Mouse (Mus musculus) hindbrain, postnatal 0 days (tissue): ENCODE measurements around the gene Gm49321. TPM values are rescaled to one million over a fixed set of nuclear protein-coding genes. Genes with fewer than 3 reads are reported as not detected.

Experiments
- ATAC-seq: fragments of 200-750 bp; cut with Nextera tagmentation; 2 replicates; pipeline ENCODE4 v1.8.0; 2017; ENCODE audit warnings: mild to moderate bottlenecking, moderate TSS enrichment, moderate library complexity
- DNase-seq: peaks from one replicate; pipeline ENCODE4 v3.0.0-alpha.2; 2015; ENCODE audit warnings: low spot score
- H3K27ac ChIP-seq: fragments of 300-500 bp; sonication (generic); 2 replicates; pipeline ENCODE4 v1.5.1; 2014; ENCODE audit warnings: mild to moderate bottlenecking
- H3K27me3 ChIP-seq: fragments of 300-500 bp; sonication (generic); 2 replicates; pipeline ENCODE4 v1.6.1; 2014; ENCODE audit warnings: low read length, mixed read lengths; ENCODE audit not compliant: insufficient read depth
- H3K36me3 ChIP-seq: fragments of 300-500 bp; sonication (generic); 2 replicates; pipeline ENCODE4 v1.6.1; 2014; ENCODE audit warnings: low read length, mixed read lengths; ENCODE audit not compliant: insufficient read depth
- H3K4me1 ChIP-seq: fragments of 300-500 bp; sonication (generic); 2 replicates; pipeline ENCODE4 v1.6.1; 2014; ENCODE audit warnings: antibody characterized with exemption, low read length, mixed read lengths; ENCODE audit not compliant: insufficient read depth
- H3K4me2 ChIP-seq: fragments of 300-500 bp; sonication (generic); 2 replicates; pipeline ENCODE4 v1.6.1; 2014; ENCODE audit warnings: low read depth, mild to moderate bottlenecking, low read length, moderate library complexity, mixed read lengths
- H3K4me3 ChIP-seq: fragments of 300-500 bp; sonication (generic); 2 replicates; pipeline ENCODE4 v1.5.1; 2014; ENCODE audit warnings: low read length
- H3K9ac ChIP-seq: fragments of 300-500 bp; sonication (generic); replicated peaks from 2 replicates; pipeline ENCODE4 v1.6.1; 2014; ENCODE audit warnings: mild to moderate bottlenecking, low read length, moderate library complexity, mixed read lengths
- H3K9me3 ChIP-seq: fragments of 300-500 bp; sonication (generic); 2 replicates; pipeline ENCODE4 v1.6.1; 2016; ENCODE audit warnings: low read length, mixed read lengths
- CTCF ChIP-seq: IDR thresholded peaks from 2 replicates; pipeline ENCODE4 v1.5.1; 2016; ENCODE audit warnings: antibody characterized with exemption, control low read depth, low read depth
- WGBS: fragments of 180-500 bp; shearing (Covaris S2); extraction: QIAGEN DNeasy Blood & Tissue Kit; methylation state at CpG from one replicate; pipeline ENCODE4 v1.1.7; 2014; 5-methylcytosine and 5-hydroxymethylcytosine counted together
- polyA plus RNA-seq: library from polyadenylated mRNA; unstranded; fragments of >200 nt; fragmentation: Nextera tagmentation; extraction: Ambion mirVana; gene quantifications from 2 replicates; pipeline ENCODE4 v1.2.1, GENCODE M21; 2015
- total RNA-seq: library from RNA; depleted of rRNA; stranded (reverse); fragments of >200 nt; gene quantifications from 2 replicates; pipeline ENCODE4 v1.2.3, GENCODE M21; 2014; rRNA removed

Gene Gm49321
- total RNA-seq, result not detected in 2 replicates
- polyA plus RNA-seq, result 12.8 and 14.8 TPM in 2 replicates

- no peak within 1 kb of the TSS for H3K9ac ChIP-seq
- ATAC-seq (no peak), DNase-seq (no peak)
- H3K4me2 ChIP-seq, result no peak within 1 kb of the TSS
- no peak within 1 kb of the TSS for H3K4me3 ChIP-seq
- no peak for TF ChIP-seq CTCF
- no peak within 1 kb of the TSS for H3K27ac ChIP-seq
- H3K4me1 ChIP-seq, result no peaks in the 10 kb centered on the region
- H3K9me3 ChIP-seq, result no peaks in the 10 kb centered on the region
- peaks cover 41% of the 10 kb centered on the region for H3K36me3 ChIP-seq
- 93% methylated on average over 1 of the region's 1 CpGs for WGBS
- H3K27me3 ChIP-seq, result no peaks in the 10 kb centered on the region
Measured at GRCm38 (mm10) chr12:73937353-73937752, at the start of gene Gm49321. Gene Gm49321, plus strand, starts transcription at chr12:73937653.

GRCm38 (mm10) chr12:73888003-73888783 lies 49.3 kb upstream of the Gm49321 start:
- no peak overlapping the region for H3K4me3 ChIP-seq
- no peak for TF ChIP-seq CTCF
- ATAC-seq (no peak), DNase-seq (no peak)
- no peaks in the 10 kb centered on the region for H3K4me1 ChIP-seq
- no peaks in the 10 kb centered on the region for H3K36me3 ChIP-seq
- H3K27me3 ChIP-seq, result no peaks in the 10 kb centered on the region
- H3K9me3 ChIP-seq, result no peaks in the 10 kb centered on the region
- no peak overlapping the region for H3K4me2 ChIP-seq
- no peak overlapping the region for H3K9ac ChIP-seq
- H3K27ac ChIP-seq, result no peak overlapping the region
- WGBS, result 87% methylated on average over 8 of the region's 8 CpGs

GRCm38 (mm10) chr12:73889571-73889970 lies 47.9 kb upstream of the Gm49321 start:
- Histone ChIP-seq H3K36me3 (no peaks in the 10 kb centered on the region), H3K9ac (no peak overlapping the region), H3K9me3 (no peaks in the 10 kb centered on the region), H3K4me1 (no peaks in the 10 kb centered on the region), H3K27me3 (no peaks in the 10 kb centered on the region), H3K27ac (no peak overlapping the region), H3K4me3 (no peak overlapping the region), H3K4me2 (no peak overlapping the region)
- no peak for TF ChIP-seq CTCF
- DNase-seq (no peak), ATAC-seq (no peak)
- 63% methylated on average over 1 of the region's 1 CpGs for WGBS

DNA sequence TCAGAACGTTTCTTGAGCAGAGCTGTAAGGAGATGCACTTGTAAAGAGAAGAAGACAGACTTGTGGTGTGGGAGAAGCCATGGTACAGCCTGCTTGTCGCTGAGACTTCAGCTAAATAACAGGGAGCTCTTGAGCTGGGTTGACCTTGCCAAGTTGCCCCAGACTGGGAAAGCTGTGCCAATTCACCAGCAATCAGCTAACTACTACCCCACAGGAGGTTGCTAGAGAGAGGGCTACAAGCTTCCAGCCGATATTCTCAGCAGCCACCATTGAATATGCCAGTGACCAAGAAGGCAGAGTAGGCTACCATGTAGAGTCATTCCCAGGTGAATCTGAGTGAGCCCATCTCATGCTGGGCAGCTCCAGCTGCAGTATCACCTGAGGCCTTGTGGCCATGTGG lies 47.4 kb upstream of the Gm49321 start:
- H3K36me3 ChIP-seq, result no peaks in the 10 kb centered on the region
- no peak overlapping the region for H3K4me2 ChIP-seq
- TF ChIP-seq CTCF, result no peak
- no peak for DNase-seq
- no peak overlapping the region for H3K9ac ChIP-seq
- H3K9me3 ChIP-seq, result no peaks in the 10 kb centered on the region
- H3K27ac ChIP-seq, result no peak overlapping the region
- no peaks in the 10 kb centered on the region for H3K4me1 ChIP-seq
- H3K4me3 ChIP-seq, result no peak overlapping the region
- no peak for ATAC-seq
- 57% methylated on average over 3 of the region's 3 CpGs for WGBS
- H3K27me3 ChIP-seq, result no peaks in the 10 kb centered on the region

GRCm38 (mm10) chr12:73892616-73893015 lies 44.8 kb upstream of the Gm49321 start:
- no peak for TF ChIP-seq CTCF

GRCm38 (mm10) chr12:73894838-73895237 lies 42.6 kb upstream of the Gm49321 start:
- Histone ChIP-seq H3K4me1 (no peaks in the 10 kb centered on the region), H3K36me3 (no peaks in the 10 kb centered on the region), H3K4me2 (no peak overlapping the region), H3K9ac (no peak overlapping the region), H3K27me3 (no peaks in the 10 kb centered on the region), H3K9me3 (no peaks in the 10 kb centered on the region), H3K4me3 (no peak overlapping the region), H3K27ac (no peak overlapping the region)
- TF ChIP-seq CTCF, result no peak
- WGBS, result 85% methylated on average over 6 of the region's 6 CpGs
- DNase-seq (no peak), ATAC-seq (no peak)

More at GRCm38 (mm10) chr12:73892616-73893015, 44.8 kb upstream of the Gm49321 start:
- no peak overlapping the region for H3K27ac ChIP-seq
- H3K36me3 ChIP-seq, result no peaks in the 10 kb centered on the region
- H3K9me3 ChIP-seq, result no peaks in the 10 kb centered on the region
- no peak overlapping the region for H3K9ac ChIP-seq
- ATAC-seq, result no peak
- no peak overlapping the region for H3K4me2 ChIP-seq
- WGBS, result 70% methylated on average over 3 of the region's 3 CpGs
- no peak for DNase-seq
- H3K4me3 ChIP-seq, result no peak overlapping the region
- no peaks in the 10 kb centered on the region for H3K4me1 ChIP-seq
- no peaks in the 10 kb centered on the region for H3K27me3 ChIP-seq

DNA sequence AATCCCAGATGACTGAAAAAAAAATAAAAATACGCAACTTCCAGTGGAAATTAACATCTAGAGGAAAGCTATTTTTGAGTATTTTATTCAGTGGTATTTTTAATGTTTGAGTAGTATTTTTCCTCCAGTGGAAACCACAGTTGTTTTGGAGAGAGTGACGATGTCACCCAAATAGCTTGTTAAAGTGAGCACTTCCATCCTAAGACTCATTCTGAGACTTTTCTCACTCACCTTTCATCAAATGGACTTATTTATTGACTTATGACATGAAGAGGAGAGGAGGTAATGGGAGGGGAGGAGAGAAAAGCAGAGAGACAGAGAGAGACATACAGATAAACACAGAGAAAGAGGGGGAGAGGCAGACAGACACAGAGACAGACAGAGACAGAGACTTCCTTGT lies 41.8 kb upstream of the Gm49321 start:
- TF ChIP-seq CTCF, result no peak
- 91% methylated on average over 2 of the region's 2 CpGs for WGBS
- Histone ChIP-seq H3K36me3 (no peaks in the 10 kb centered on the region), H3K4me1 (no peaks in the 10 kb centered on the region), H3K9me3 (no peaks in the 10 kb centered on the region), H3K4me3 (no peak overlapping the region), H3K27ac (no peak overlapping the region), H3K9ac (no peak overlapping the region), H3K4me2 (no peak overlapping the region), H3K27me3 (no peaks in the 10 kb centered on the region)
- DNase-seq (no peak), ATAC-seq (no peak)
